Mouse (Mus musculus): ENCODE data around the gene Catip.

- TF ChIP-seq CTCF (IDR thresholded peaks at IDR 0.05; ENCODE audit: low read depth, low read length) (no peak), GATA1 (IDR thresholded peaks at IDR 0.05; ENCODE audit: borderline replicate concordance, low read length) (no peak), TAL1 (conservative IDR thresholded peaks at IDR 0.05; ENCODE audit: low read depth, low read length) (no peak), POLR2AphosphoS5 (IDR thresholded peaks at IDR 0.05; ENCODE audit: insufficient replicate concordance, low read depth, low read length) (no peak), GATA2 (IDR thresholded peaks at IDR 0.05; ENCODE audit: borderline replicate concordance, low read depth, low read length) (no peak)
These were observed 50.8 kb downstream of the Catip start for GRCm38 (mm10) chr1:74412711-74413110.

All from G1E (cell line).